ENCODE assay signal across 10 mouse cellular contexts in the genomic region with DNA sequence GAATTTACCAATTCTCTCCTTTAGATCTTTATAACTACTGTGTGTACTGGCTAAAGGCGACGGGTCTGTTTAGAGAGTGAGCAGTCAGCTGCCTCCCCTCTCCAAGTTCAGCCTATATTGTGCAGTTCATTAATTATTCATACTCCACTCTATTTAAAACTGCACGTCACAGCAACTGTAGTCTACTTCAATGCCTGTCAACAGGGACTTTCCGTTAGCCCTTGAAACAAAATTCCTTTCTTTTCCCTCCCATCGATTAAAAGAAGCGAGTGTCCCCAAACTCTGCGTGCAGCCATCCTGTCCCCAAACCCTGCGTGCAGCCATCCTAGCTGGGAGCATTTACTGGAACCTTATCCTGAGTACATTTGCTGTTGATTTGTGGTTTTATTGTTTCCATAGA.
DNase-seq lines count a peak whose midpoint lies in the region; ATAC-seq and TF ChIP-seq lines count a peak whose summit lies in the region.
"Had no signal": no experiment of that assay in that cellular context is flagged by ENCODE, and none has a peak within 500 bp of the region (broad histone marks: within the 10 kb centered on the region; RNA-seq: fewer than 3 reads in every experiment).

No protein-coding gene starts in this region.

- no peaks in the 10 kb centered on the region for H3K9me3 ChIP-seq in embryonic facial prominence, embryonic 11.5 days (replicated peaks; ENCODE audit: control insufficient read depth, low read length)
- no peaks in the 10 kb centered on the region for H3K9me3 ChIP-seq in forebrain, embryonic 12.5 days
- no peaks in the 10 kb centered on the region for H3K9me3 ChIP-seq in intestine, embryonic 15.5 days
- H3K9me3 ChIP-seq in neural tube, embryonic 15.5 days (replicated peaks): no peaks in the 10 kb centered on the region
- H3K9me3 ChIP-seq: heart, embryonic 10.5 days; liver, embryonic 12.5 days had no signal

- H3K9ac ChIP-seq in embryonic facial prominence, embryonic 11.5 days (replicated peaks; ENCODE audit: low read length): no peak overlapping the region
- H3K9ac ChIP-seq in forebrain, embryonic 12.5 days: peak overlapping the region; percentile 51
- H3K9ac ChIP-seq in intestine, embryonic 15.5 days: no peak overlapping the region
- no peak overlapping the region for H3K9ac ChIP-seq in neural tube, embryonic 15.5 days (replicated peaks)
- H3K9ac ChIP-seq: liver, embryonic 12.5 days had no signal

- no peaks in the 10 kb centered on the region for H3K4me1 ChIP-seq in embryonic facial prominence, embryonic 11.5 days (ENCODE audit: control insufficient read depth, insufficient read depth, low read length)
- peaks cover 47% of the 10 kb centered on the region for H3K4me1 ChIP-seq in forebrain, embryonic 12.5 days
- H3K4me1 ChIP-seq in intestine, embryonic 15.5 days (replicated peaks): 0 out of 2 replicates have a peak, but pooled peaks cover 2% of the 10 kb centered on the region
- peaks cover 37% of the 10 kb centered on the region for H3K4me1 ChIP-seq in neural tube, embryonic 15.5 days
- no peaks in the 10 kb centered on the region for H3K4me1 ChIP-seq in thymus, adult 2 months (replicated peaks; ENCODE audit: control insufficient read depth, insufficient read depth, low read length)
- H3K4me1 ChIP-seq: liver, embryonic 12.5 days had no signal

- WGBS in embryonic facial prominence, embryonic 11.5 days: 74% methylated on average over 8 of the region's 8 CpGs
- WGBS in forebrain, embryonic 12.5 days: 20% methylated on average over 8 of the region's 8 CpGs
- 76% methylated on average over 8 of the region's 8 CpGs for WGBS in intestine, embryonic 15.5 days
- 20% methylated on average over 8 of the region's 8 CpGs for WGBS in neural tube, embryonic 15.5 days
- WGBS in thymus, adult 2 months: 94% methylated on average over 8 of the region's 8 CpGs

- no peak overlapping the region for H3K27ac ChIP-seq in embryonic facial prominence, embryonic 11.5 days (replicated peaks; ENCODE audit: low read depth, low read length)
- peak overlapping the region; percentile 94 for H3K27ac ChIP-seq in forebrain, embryonic 12.5 days
- H3K27ac ChIP-seq in intestine, embryonic 15.5 days: no peak overlapping the region
- peak overlapping the region; percentile 81 for H3K27ac ChIP-seq in neural tube, embryonic 15.5 days (replicated peaks)
- H3K27ac ChIP-seq in thymus, adult 2 months (ENCODE audit: control insufficient read depth, insufficient read depth, low read length): no peak overlapping the region
- H3K27ac ChIP-seq: heart, embryonic 10.5 days; liver, embryonic 12.5 days had no signal

- no peaks in the 10 kb centered on the region for H3K27me3 ChIP-seq in embryonic facial prominence, embryonic 11.5 days (ENCODE audit: control insufficient read depth, insufficient read depth, low read length)
- no peaks in the 10 kb centered on the region for H3K27me3 ChIP-seq in forebrain, embryonic 12.5 days
- no peaks in the 10 kb centered on the region for H3K27me3 ChIP-seq in intestine, embryonic 15.5 days (replicated peaks)
- H3K27me3 ChIP-seq in neural tube, embryonic 15.5 days (replicated peaks): no peaks in the 10 kb centered on the region
- H3K27me3 ChIP-seq in thymus, adult 2 months (ENCODE audit: control insufficient read depth, insufficient read depth, low read length): no peaks in the 10 kb centered on the region

- ATAC-seq in embryonic facial prominence, embryonic 11.5 days (replicated peaks; ENCODE audit: insufficient number of reproducible peaks, low FRiP score, low TSS enrichment, low read depth): peak; percentile 40; the same call in 1 of the 2 replicates
- peak; percentile 67 for ATAC-seq in forebrain, embryonic 12.5 days (ENCODE audit: low FRiP score)
- ATAC-seq in intestine, embryonic 15.5 days: no peak
- ATAC-seq in neural tube, embryonic 15.5 days (ENCODE audit: low FRiP score): no peak
- no peak for ATAC-seq in monocyte, adult 5-6 weeks (replicated peaks; ENCODE audit: insufficient number of reproducible peaks, low FRiP score, low TSS enrichment, poor library complexity, severe bottlenecking)
- ATAC-seq: activated CD4-positive, CD25-positive, alpha-beta regulatory T cell, adult 4 months; liver, embryonic 12.5 days had no signal

- H3K36me3 ChIP-seq in embryonic facial prominence, embryonic 11.5 days (replicated peaks; ENCODE audit: control insufficient read depth, insufficient read depth, low read depth, low read length): no peaks in the 10 kb centered on the region
- H3K36me3 ChIP-seq in forebrain, embryonic 12.5 days (replicated peaks): no peaks in the 10 kb centered on the region
- H3K36me3 ChIP-seq in intestine, embryonic 15.5 days: no peaks in the 10 kb centered on the region
- peaks cover 4% of the 10 kb centered on the region for H3K36me3 ChIP-seq in neural tube, embryonic 15.5 days
- no peaks in the 10 kb centered on the region for H3K36me3 ChIP-seq in thymus, adult 2 months (ENCODE audit: control insufficient read depth, insufficient read depth, low read length)
- H3K36me3 ChIP-seq: heart, embryonic 10.5 days; liver, embryonic 12.5 days had no signal

- H3K4me3 ChIP-seq in embryonic facial prominence, embryonic 11.5 days (ENCODE audit: low read depth, low read length): no peak overlapping the region
- peak overlapping the region; percentile 38 for H3K4me3 ChIP-seq in forebrain, embryonic 12.5 days (replicated peaks)
- no peak overlapping the region for H3K4me3 ChIP-seq in intestine, embryonic 15.5 days (replicated peaks)
- H3K4me3 ChIP-seq in neural tube, embryonic 15.5 days (replicated peaks): no peak overlapping the region
- H3K4me3 ChIP-seq in thymus, adult 2 months (ENCODE audit: control insufficient read depth, insufficient read depth, low read length): no peak overlapping the region
- H3K4me3 ChIP-seq: liver, embryonic 12.5 days had no signal

- no peak for TF ChIP-seq POLR2A in thymus, adult 2 months (IDR thresholded peaks at IDR 0.05; ENCODE audit: control insufficient read depth, extremely low read depth, insufficient read depth, low read length, poor library complexity)

- H3K4me2 ChIP-seq in embryonic facial prominence, embryonic 11.5 days (ENCODE audit: low read depth, low read length): no peak overlapping the region
- H3K4me2 ChIP-seq in forebrain, embryonic 12.5 days: peak overlapping the region; percentile 58
- peak overlapping the region; percentile 58; the same call in 1 of the 2 replicates for H3K4me2 ChIP-seq in intestine, embryonic 15.5 days (replicated peaks)
- peak overlapping the region; percentile 43 for H3K4me2 ChIP-seq in neural tube, embryonic 15.5 days

- DNase-seq in embryonic facial prominence, embryonic 11.5 days (ENCODE audit: low spot score): peak; percentile 31
- no peak for DNase-seq in testis, postnatal 14 days (ENCODE audit: low spot score)
- no peak for DNase-seq in thymus, adult 2 months

- TF ChIP-seq CTCF in thymus, adult 2 months (IDR thresholded peaks at IDR 0.05; ENCODE audit: borderline replicate concordance, control insufficient read depth, extremely low read depth, insufficient read depth, low read length, poor library complexity): no peak

Comparison
In these comparisons a context has a peak if more than half of its experiments do, and no peak if none do; other contexts are left out.
1. ATAC-seq: peak in embryonic facial prominence, embryonic 11.5 days (single experiment) and forebrain, embryonic 12.5 days (single experiment); none in intestine, embryonic 15.5 days (single experiment), neural tube, embryonic 15.5 days (single experiment) and monocyte, adult 5-6 weeks (single experiment).
2. H3K27ac ChIP-seq: peak in forebrain, embryonic 12.5 days (single experiment) and neural tube, embryonic 15.5 days (single experiment); none in embryonic facial prominence, embryonic 11.5 days (single experiment), intestine, embryonic 15.5 days (single experiment) and thymus, adult 2 months (single experiment).